Mouse (Mus musculus): ENCODE results near the gene Celf5. TPM values are rescaled to one million over a fixed set of nuclear protein-coding genes. Genes with fewer than 3 reads are reported as not detected.

The Celf5 gene
- polyA plus RNA-seq, 1 experiment: 1.0 TPM

DNA sequence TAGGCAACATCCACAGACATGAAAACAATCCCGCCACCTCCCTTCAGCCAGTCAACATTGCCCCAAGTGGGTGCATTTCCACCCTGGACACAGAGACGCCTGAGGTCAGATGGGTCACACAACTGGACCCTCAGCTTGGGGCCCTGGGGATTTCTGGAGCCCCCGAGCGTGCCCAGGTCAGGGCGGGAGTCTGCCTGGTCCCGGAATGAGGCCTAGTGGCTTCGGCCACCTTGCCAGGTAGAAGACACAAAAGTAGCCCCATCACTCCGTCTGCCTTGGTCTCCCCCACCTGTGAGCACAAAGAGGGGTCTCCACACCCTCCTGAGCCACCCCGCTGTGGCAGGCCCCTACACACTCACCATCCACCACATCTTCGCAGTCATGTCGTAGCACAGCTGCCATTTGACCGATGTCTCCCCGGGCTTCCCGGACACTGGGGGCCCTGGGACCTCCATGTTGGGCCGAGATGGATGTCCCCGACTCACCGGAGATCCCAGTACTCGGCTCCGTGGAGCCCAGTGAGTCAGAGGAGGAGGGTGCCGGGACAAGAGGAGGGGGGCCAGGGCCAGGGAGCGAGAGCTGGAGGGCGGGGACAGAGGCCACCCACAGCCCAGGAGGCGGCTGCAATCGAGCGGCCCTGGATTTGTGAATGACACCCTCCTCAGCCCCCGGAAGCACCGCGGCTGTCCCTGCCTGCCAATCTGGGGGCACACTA is 27.2 kb downstream of the Celf5 start, which contains the start of gene Nfic:
TSS of gene Nfic (minus strand) at position 455 of the 715 bp plus-strand sequence.
- H3K36me3 ChIP-seq (ENCODE audit: control insufficient read depth, insufficient read depth): no peaks in the 10 kb centered on the region
- TF ChIP-seq MYOD1 (IDR thresholded peaks at IDR 0.05; ENCODE audit: control insufficient read depth, insufficient read length, low read depth): no peak
- no peak for TF ChIP-seq FOSL1 (IDR thresholded peaks at IDR 0.05; ENCODE audit: insufficient read depth, low read length, poor library complexity, severe bottlenecking)
- no peak for TF ChIP-seq CEBPB (IDR thresholded peaks at IDR 0.05; ENCODE audit: low read depth)
- TF ChIP-seq CTCF (IDR thresholded peaks at IDR 0.05; ENCODE audit: control insufficient read depth, insufficient read depth, insufficient read length): no peak
- TF ChIP-seq USF1 (IDR thresholded peaks at IDR 0.05; ENCODE audit: low read depth): no peak
- no peak for TF ChIP-seq MAX (IDR thresholded peaks at IDR 0.05)
- no peak for TF ChIP-seq MYOG (IDR thresholded peaks at IDR 0.05; ENCODE audit: control insufficient read depth, extremely low read depth, insufficient read length)
- H3K4me3 ChIP-seq (ENCODE audit: insufficient read depth, poor library complexity, severe bottlenecking): no peak within 1 kb of the TSS
- no peaks in the 10 kb centered on the region for H3K79me2 ChIP-seq (ENCODE audit: control insufficient read depth, insufficient read depth)
- H3K27me3 ChIP-seq (ENCODE audit: control insufficient read depth, insufficient read depth, insufficient read length): no peaks in the 10 kb centered on the region
- no peaks in the 10 kb centered on the region for H3K79me3 ChIP-seq (ENCODE audit: low read depth)
- H3ac ChIP-seq (ENCODE audit: control insufficient read depth, insufficient read length, low read depth): no peak within 1 kb of the TSS

DNA sequence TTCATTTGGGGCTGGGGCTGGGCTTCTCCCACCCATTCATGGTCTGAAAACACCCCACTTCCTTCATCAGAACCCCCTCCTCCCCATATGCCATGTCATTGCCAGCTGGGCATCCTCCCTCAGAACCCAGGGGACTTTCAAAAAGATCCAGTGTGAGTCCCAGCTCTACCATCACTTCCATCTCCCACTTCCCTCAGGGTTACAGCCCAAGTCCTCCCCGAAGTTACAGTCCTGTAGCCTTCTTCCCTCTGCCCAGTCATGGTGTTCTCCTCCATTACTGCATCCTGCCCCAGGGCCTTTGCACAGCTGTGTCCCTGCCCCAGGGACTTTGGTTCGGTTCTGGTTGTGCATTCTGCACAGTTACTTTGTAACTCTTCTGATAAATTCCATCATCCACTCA is 28.4 kb downstream of the Celf5 start:
- TF ChIP-seq MYOD1 (IDR thresholded peaks at IDR 0.05; ENCODE audit: control insufficient read depth, insufficient read length, low read depth) (no peak), MYOG (IDR thresholded peaks at IDR 0.05; ENCODE audit: control insufficient read depth, extremely low read depth, insufficient read length) (no peak), FOSL1 (IDR thresholded peaks at IDR 0.05; ENCODE audit: insufficient read depth, low read length, poor library complexity, severe bottlenecking) (no peak), USF1 (IDR thresholded peaks at IDR 0.05; ENCODE audit: low read depth) (no peak), CEBPB (IDR thresholded peaks at IDR 0.05; ENCODE audit: low read depth) (no peak), CTCF (IDR thresholded peaks at IDR 0.05; ENCODE audit: control insufficient read depth, insufficient read depth, insufficient read length) (no peak), MAX (IDR thresholded peaks at IDR 0.05) (no peak)

DNA sequence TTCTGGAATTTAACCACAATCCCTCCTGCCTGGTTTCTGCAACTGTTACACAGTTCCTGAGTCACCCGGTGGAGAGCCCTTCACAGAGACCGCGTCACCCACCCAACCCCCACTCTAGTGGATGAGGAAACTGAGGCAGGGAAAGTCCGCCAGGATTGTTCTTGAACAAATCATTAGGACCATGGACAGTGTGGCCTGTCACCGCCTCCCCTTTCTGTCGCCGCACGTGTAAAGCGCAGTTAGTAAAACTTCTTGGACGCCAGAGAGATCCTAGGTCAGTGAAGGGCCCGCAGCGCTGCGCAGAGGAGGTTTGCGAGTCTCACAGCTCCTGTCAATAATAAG is 29.6 kb downstream of the Celf5 start:
- Histone ChIP-seq H3K27me3 (ENCODE audit: control insufficient read depth, insufficient read depth, insufficient read length) (no peaks in the 10 kb centered on the region), H3K36me3 (ENCODE audit: control insufficient read depth, insufficient read depth) (no peaks in the 10 kb centered on the region), H3ac (ENCODE audit: control insufficient read depth, insufficient read length, low read depth) (peak overlapping the region; percentile 25), H3K79me3 (ENCODE audit: low read depth) (no peaks in the 10 kb centered on the region), H3K79me2 (ENCODE audit: control insufficient read depth, insufficient read depth) (no peaks in the 10 kb centered on the region), H3K4me3 (ENCODE audit: insufficient read depth, poor library complexity, severe bottlenecking) (no peak overlapping the region)
- TF ChIP-seq CTCF (IDR thresholded peaks at IDR 0.05; ENCODE audit: control insufficient read depth, insufficient read depth, insufficient read length) (no peak), CEBPB (IDR thresholded peaks at IDR 0.05; ENCODE audit: low read depth) (no peak), MYOD1 (IDR thresholded peaks at IDR 0.05; ENCODE audit: control insufficient read depth, insufficient read length, low read depth) (no peak), MYOG (IDR thresholded peaks at IDR 0.05; ENCODE audit: control insufficient read depth, extremely low read depth, insufficient read length) (no peak), MAX (IDR thresholded peaks at IDR 0.05) (no peak), USF1 (IDR thresholded peaks at IDR 0.05; ENCODE audit: low read depth) (no peak), FOSL1 (IDR thresholded peaks at IDR 0.05; ENCODE audit: insufficient read depth, low read length, poor library complexity, severe bottlenecking) (no peak)

More for the DNA sequence above, 28.4 kb downstream of the Celf5 start:
- Histone ChIP-seq H3K79me3 (ENCODE audit: low read depth) (no peaks in the 10 kb centered on the region), H3ac (ENCODE audit: control insufficient read depth, insufficient read length, low read depth) (no peak overlapping the region), H3K27me3 (ENCODE audit: control insufficient read depth, insufficient read depth, insufficient read length) (no peaks in the 10 kb centered on the region), H3K4me3 (ENCODE audit: insufficient read depth, poor library complexity, severe bottlenecking) (no peak overlapping the region), H3K79me2 (ENCODE audit: control insufficient read depth, insufficient read depth) (no peaks in the 10 kb centered on the region), H3K36me3 (ENCODE audit: control insufficient read depth, insufficient read depth) (no peaks in the 10 kb centered on the region)

DNA sequence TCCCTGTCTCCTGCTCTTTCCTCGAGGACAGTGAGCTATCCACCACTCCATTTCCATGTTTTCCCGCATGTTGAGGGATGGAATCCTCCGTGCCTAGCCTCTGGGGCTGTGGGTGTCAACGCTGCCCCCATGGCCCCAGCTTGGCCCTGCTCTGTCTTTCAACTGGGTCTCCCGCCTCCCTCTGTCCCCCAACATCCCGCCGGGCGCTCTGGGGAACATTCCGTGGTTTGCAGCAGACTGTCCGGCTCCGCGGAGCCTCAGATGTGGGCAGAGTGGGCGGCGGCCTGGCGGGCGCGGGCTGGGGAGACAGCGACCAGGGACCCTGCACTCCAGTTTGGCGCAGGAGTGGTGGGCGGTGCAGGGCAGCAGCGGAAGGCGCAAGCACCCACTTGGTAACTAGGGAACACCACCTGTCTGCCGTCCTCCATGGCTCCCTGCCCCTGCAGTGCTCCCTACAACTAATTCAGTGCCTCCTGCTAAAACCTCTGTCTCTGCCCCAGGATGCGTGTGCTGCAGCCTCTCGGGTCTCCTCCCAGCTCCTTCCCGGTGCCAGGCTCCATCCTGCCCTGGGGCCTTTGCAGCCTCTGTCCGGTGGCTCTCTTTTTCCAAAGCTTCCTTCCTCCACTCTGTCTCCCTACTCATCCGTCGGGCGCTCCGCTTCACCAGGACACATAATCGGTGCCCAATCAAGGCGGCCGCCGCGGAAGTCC is 30.1 kb downstream of the Celf5 start:
- TF ChIP-seq CEBPB (IDR thresholded peaks at IDR 0.05; ENCODE audit: low read depth): no peak
- TF ChIP-seq MYOD1 (IDR thresholded peaks at IDR 0.05; ENCODE audit: control insufficient read depth, insufficient read length, low read depth): peak; percentile 14
- TF ChIP-seq MAX (IDR thresholded peaks at IDR 0.05): no peak
- Histone ChIP-seq H3ac (ENCODE audit: control insufficient read depth, insufficient read length, low read depth) (peak overlapping the region; percentile 8), H3K79me2 (ENCODE audit: control insufficient read depth, insufficient read depth) (no peaks in the 10 kb centered on the region), H3K4me3 (ENCODE audit: insufficient read depth, poor library complexity, severe bottlenecking) (no peak overlapping the region), H3K27me3 (ENCODE audit: control insufficient read depth, insufficient read depth, insufficient read length) (no peaks in the 10 kb centered on the region), H3K79me3 (ENCODE audit: low read depth) (no peaks in the 10 kb centered on the region), H3K36me3 (ENCODE audit: control insufficient read depth, insufficient read depth) (no peaks in the 10 kb centered on the region)

DNA sequence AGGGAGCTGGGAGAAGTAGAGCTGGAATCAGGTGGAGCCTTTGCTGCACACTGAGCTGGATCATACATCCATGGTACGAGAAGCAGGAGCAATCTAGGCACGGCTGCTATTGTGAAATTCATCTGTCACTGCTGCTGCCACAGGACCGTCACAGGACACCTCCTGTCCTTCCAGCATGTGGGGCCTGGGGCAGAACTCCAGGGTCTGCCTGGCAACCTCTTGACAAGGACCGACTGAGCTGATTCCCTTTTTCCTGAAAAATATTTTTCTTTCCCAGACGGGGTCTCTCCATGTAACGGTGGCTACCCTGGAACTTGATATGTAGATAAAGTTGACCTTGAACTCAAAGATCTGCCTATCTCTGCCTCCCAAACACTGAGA is 31.2 kb downstream of the Celf5 start:
- no peaks in the 10 kb centered on the region for H3K27me3 ChIP-seq (ENCODE audit: control insufficient read depth, insufficient read depth, insufficient read length)
- H3K79me2 ChIP-seq (ENCODE audit: control insufficient read depth, insufficient read depth): no peaks in the 10 kb centered on the region
- H3ac ChIP-seq (ENCODE audit: control insufficient read depth, insufficient read length, low read depth): no peak overlapping the region
- no peaks in the 10 kb centered on the region for H3K36me3 ChIP-seq (ENCODE audit: control insufficient read depth, insufficient read depth)
- TF ChIP-seq MAX (IDR thresholded peaks at IDR 0.05) (no peak), MYOD1 (IDR thresholded peaks at IDR 0.05; ENCODE audit: control insufficient read depth, insufficient read length, low read depth) (no peak), USF1 (IDR thresholded peaks at IDR 0.05; ENCODE audit: low read depth) (no peak), FOSL1 (IDR thresholded peaks at IDR 0.05; ENCODE audit: insufficient read depth, low read length, poor library complexity, severe bottlenecking) (no peak), MYOG (IDR thresholded peaks at IDR 0.05; ENCODE audit: control insufficient read depth, extremely low read depth, insufficient read length) (no peak), CEBPB (IDR thresholded peaks at IDR 0.05; ENCODE audit: low read depth) (peak; percentile 2)
- H3K4me3 ChIP-seq (ENCODE audit: insufficient read depth, poor library complexity, severe bottlenecking): no peak overlapping the region
- H3K79me3 ChIP-seq (ENCODE audit: low read depth): no peaks in the 10 kb centered on the region
